Mouse (Mus musculus): ENCODE data around the gene Adamts14.

Adamts14 gene

GRCm38 (mm10) chr10:61273081-61273843, at the start of gene Adamts14:
Adamts14 (minus strand) TSS chr10:61273438.
- peak in 1 of 2 experiments; percentile 20 for DNase-seq (ENCODE audit: low spot score in 2 of 2)

DNA sequence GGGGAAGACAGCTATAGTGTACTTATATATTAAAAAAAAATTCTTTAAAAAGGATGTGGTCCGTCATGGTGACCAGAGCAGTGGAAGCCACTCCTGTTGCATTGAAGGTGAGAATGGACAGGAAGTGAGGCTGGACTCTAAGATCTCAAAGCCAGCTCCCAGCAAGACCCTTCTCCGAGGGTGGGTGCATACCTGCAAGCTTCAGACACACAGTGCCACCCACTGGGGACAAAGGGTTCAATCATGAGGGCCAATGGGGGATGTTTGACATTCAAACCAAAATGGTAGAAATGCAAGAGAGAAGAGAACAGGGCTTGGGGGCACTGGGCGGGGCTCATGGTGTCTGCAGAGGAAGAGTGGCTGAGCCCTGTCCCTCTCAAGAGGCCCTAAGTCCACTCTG, 45.3 kb upstream of the Adamts14 start:
- no peak for DNase-seq (ENCODE audit: low spot score in 2 of 2)

DNA sequence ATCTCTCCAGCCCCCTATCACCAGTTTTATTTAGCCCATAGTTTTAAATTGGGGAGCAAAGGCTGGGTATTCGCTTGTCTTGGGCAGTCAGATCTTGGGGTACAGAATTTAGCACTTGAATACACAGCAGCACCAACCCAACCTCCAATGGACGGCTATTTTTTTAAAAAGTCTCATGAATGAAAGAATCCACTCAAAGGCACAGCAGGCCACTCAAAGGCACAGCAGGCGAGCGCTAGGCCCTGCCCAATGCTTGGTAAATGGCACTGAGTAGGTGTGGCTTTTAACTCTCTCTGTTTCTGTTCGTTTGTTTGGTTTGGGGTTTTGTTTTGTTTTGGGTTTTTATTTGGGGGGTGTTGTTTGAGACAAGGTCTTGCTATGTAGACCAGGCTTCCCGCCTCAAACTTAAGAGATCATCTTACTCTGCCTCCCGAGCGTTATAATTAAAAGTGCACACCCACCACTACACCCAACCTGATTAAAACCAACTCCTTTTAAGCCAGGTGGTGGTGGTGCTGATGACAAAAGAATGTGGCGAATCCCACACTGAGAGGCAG, 42.2 kb upstream of the Adamts14 start:
- DNase-seq (ENCODE audit: low spot score in 2 of 2), result no peak

GRCm38 (mm10) chr10:61313750-61314149, 40.5 kb upstream of the Adamts14 start:
- no peak for DNase-seq (ENCODE audit: low spot score in 2 of 2)

DNA sequence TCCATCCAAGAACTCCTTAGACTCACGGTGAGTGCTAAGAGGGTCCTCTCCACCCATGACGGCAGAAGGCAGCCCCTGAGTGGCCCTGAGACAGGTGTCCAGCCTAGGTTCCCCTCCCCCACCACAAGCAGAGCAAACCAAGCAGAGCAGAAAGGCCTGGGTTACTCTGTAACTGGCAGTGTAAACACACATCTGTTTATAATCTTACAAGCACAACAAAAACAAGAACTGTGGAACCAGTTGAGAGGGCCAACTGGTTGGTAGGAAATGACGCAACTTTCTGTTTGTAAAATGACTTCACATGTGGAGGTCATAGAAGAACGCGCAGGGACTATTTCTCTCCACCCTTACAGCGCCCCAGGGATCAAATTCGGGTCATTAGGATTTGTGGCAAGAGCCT, 39.5 kb upstream of the Adamts14 start:
- DNase-seq (ENCODE audit: low spot score in 2 of 2), result no peak

DNA sequence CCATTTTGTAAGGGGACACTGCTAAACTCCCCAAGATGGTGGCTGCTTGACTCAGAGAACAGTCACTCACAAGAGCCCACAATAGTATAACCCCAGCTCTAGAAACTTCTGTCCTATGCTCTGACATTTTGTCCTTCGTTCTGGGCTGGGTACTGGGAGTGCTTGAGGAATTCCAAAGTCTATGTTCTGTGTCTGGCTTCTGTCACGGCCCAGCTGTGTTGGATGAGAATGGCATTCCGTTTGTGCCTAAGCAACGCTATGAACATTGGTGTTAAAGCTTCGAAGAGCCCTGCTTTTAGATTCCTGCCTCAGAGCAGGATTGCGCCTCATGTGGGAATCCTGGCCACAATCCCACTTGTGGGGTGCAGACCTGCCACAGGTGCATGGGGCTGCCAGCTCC, 38.9 kb upstream of the Adamts14 start:
- no peak for DNase-seq (ENCODE audit: low spot score in 2 of 2)

GRCm38 (mm10) chr10:61308706-61309320, 35.6 kb upstream of the Adamts14 start:
- no peak for DNase-seq (ENCODE audit: low spot score in 2 of 2)

DNA sequence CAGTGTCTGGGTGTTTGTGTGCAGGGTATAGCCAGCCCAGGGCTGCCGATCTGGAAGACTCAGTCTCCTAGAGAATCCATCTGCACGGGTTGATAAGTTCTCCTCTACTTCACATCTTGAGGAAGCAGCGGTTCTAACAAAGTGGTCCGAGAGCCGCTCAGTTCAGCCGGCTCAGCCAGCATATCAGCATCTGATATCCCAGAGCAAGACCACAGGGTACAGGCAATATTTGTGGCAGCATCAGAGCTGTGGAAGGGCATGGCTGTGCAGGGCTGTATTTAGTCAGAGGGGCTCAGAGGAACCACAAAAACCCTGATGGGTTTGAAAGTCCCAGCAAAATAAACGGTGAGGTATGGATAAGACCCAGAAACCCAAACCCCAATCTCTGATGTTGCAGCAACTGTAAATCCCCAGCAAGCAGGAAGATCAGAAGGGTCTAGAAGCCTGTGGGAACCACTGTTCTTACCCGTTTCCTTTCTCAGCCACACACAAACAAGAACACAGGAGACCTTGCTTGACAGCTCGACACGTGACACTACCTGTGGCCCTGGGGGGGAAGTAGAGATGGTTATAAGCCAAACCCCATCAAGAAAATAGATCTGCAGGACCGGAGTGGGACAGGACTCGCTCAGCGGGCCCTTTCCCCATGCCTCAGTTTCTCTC, 32.8 kb upstream of the Adamts14 start:
- DNase-seq (ENCODE audit: low spot score in 2 of 2), result peak; percentile 16 to 24

DNA sequence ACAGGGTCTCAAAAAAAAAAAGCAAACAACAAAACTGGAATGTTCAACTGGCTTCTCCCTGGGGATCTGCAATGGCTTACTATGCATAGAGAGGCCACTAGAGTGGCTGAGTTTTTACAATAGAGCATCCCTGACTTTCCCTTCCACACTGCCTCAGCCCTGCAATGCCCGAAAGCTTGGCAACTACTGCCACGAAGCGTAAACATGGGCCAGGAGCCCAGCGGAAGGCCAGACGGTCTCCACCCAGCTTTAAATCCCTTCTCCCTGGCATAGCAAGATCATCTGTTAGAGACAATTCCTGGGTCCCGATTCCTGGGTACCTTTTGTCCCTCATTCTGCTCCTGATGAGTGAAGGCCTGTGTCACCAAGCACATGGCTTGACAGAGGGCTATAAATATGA, 30.8 kb upstream of the Adamts14 start:
- DNase-seq (ENCODE audit: low spot score in 2 of 2), result no peak

GRCm38 (mm10) chr10:61300996-61301395, 27.8 kb upstream of the Adamts14 start:
- DNase-seq (ENCODE audit: low spot score in 2 of 2), result no peak

DNA sequence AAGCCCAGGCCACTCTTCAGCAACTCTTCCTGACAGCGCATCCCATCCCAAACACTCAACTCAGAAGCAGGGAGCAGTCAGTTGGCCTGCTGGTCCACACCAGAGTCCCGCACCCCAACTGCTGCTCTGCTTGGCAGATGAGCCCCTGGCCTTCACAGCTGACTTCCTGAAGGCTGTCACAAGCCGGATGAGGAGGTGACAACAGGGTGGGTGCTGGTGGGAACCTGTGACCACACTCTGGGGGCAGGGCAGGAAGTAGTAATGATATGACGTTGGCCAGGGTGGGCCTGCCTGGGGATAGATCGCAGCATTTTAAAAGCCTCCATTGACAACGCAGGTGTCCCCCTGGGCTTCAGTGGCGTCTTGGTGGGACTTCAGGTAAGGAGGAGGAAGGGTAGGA, 24.2 kb upstream of the Adamts14 start, which contains the start of gene Prf1:
Prf1 (plus strand) TSS at position 357 of the 400 bp plus-strand sequence.
- DNase-seq (ENCODE audit: low spot score in 2 of 2), result peak; percentile 70 to 73

DNA sequence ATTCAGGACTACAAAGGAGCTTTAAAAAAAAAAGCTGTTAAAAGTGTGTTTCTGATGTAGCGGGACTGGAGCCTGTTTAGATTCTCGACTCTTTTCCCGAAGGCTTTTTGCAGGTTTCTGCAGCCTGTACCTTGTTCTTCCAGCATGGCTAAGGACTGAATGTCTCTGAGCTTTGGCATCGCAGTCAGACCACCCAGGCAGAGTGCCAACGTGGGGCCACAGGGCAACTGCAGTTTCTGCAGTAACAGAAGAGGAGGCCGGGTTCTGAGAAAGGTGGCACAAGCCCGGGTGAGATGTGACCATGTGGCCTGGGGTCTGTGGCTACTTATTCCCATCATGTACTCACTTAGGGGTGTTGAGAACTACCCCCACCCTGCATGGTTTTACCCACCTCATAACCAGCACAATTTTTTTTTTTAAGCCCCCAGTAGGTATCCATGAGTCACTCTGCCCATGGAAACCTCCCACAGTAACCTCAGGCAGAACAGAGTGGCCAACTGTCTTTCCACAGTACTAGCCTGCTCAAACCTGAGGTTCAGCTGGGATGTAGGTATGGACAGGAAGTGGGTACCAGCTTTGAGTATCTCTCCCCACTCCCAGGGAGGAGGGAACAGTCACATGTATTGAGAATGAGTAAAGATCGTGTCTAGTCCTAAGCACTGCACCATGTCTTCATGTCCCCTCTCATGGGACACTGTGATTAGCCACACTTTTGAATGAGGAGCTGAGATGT, 23.6 kb upstream of the Adamts14 start:
- DNase-seq (ENCODE audit: low spot score in 2 of 2), result no peak

DNA sequence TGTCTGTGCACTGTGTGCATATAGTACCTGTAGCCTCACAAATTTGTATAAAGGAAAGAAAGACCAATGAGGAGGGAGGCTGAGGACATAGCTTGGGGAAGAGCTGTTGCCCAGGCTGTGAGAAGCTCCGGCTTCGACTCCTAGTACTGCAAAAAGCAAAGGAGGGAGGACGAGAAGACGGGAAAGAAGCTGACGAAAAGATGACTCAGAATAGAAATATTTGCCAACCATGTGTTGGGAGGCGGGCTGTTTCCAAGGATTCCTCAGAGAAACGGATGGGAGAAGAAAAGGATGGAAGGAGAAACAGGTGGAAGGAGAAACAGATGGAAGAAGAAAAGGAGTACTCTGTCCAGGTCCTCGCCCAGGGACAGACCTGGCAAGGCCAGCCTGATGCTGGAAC, 21.0 kb upstream of the Adamts14 start:
- no peak for DNase-seq (ENCODE audit: low spot score in 2 of 2)

GRCm38 (mm10) chr10:61290479-61290878, 17.2 kb upstream of the Adamts14 start:
- no peak for DNase-seq (ENCODE audit: low spot score in 2 of 2)

- DNase-seq (ENCODE audit: low spot score in 2 of 2), result no peak
These were observed 16.8 kb upstream of the Adamts14 start for GRCm38 (mm10) chr10:61290016-61290415.

DNA sequence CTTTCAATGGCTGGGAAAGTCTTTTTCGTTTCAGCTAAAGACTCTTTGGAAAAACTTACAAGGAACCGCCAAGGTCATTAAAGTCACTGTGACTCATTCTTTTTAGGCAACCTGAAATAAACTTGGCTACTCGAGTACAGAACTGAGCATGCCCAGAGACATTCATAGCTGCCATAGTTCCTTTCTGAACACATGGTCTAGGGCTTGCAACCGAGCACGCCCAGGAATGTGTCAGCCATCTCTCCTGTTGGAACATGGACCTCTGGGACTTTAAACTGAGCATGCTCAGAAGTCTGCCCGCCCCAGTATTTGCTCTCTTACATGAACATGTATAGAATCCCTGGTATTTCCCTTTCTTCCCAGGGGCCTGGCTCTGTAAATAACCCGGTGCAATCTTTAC, 13.0 kb upstream of the Adamts14 start:
- no peak for DNase-seq (ENCODE audit: low spot score in 2 of 2)

GRCm38 (mm10) chr10:61285271-61285670, 12.0 kb upstream of the Adamts14 start:
- DNase-seq (ENCODE audit: low spot score in 2 of 2), result no peak

GRCm38 (mm10) chr10:61284309-61284708, 11.1 kb upstream of the Adamts14 start:
- no peak for DNase-seq (ENCODE audit: low spot score in 2 of 2)

DNA sequence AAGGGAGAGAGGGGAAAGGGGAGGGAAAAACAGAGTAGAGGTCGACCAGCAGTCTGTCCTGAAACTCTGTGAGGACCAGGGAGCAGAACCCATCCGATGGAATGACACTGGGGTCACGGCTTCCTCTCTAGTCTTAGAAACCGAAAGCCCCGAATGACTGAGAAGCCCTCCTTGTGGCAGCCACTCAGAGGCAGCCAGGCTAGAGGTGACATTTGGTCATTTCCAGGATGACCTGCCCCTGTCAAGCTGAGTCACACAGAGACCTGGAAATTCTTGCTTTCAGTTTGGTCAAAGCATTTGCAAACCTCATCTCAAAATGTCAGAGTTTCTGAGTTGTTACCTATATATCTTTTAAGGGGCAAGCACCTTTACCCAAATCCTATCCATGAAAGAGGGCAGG, 7.9 kb upstream of the Adamts14 start:
- DNase-seq (ENCODE audit: low spot score in 2 of 2), result no peak

DNA sequence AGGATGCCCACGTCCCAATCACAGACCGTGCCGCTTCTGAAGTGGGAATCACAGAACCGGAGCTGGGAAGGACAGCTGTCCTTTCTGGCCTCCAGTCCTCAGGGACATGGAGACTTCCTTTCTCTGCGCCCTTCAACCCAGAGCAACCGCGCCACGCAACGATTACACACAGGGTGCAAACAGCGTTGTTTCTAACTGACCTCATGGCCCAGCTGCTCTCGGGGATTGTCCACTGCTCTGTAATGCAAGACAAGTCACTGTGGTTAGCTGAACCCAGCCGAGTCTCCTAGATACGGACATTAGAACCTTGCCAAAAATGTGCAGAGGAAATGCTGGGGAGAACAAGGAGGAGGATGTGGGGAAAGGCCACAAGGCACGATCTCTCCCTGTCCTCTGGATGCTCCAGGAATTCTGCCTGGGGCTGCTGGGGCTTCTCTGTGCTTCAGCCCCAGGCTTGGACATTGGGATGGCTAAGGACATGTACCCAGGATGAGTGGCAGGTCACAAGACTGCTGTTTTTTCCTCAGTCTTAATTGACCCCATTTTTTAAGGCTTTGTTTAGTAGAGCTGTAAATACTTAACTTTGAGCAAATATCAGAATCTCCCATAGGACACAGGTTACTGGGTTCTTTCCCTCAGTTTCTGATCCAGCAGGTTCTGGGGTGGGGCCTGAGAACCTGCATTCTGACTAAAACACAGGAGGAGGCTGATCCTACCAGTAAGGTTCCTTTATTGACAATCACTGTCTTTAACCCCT, 4.9 kb upstream of the Adamts14 start:
- no peak for DNase-seq (ENCODE audit: low spot score in 2 of 2)

GRCm38 (mm10) chr10:61277051-61277450, 3.8 kb upstream of the Adamts14 start:
- no peak for DNase-seq (ENCODE audit: low spot score in 2 of 2)

All from thymus, postnatal 10 days (tissue).